Mouse (Mus musculus): ENCODE results near the gene Magt1.

Magt1 gene

DNA sequence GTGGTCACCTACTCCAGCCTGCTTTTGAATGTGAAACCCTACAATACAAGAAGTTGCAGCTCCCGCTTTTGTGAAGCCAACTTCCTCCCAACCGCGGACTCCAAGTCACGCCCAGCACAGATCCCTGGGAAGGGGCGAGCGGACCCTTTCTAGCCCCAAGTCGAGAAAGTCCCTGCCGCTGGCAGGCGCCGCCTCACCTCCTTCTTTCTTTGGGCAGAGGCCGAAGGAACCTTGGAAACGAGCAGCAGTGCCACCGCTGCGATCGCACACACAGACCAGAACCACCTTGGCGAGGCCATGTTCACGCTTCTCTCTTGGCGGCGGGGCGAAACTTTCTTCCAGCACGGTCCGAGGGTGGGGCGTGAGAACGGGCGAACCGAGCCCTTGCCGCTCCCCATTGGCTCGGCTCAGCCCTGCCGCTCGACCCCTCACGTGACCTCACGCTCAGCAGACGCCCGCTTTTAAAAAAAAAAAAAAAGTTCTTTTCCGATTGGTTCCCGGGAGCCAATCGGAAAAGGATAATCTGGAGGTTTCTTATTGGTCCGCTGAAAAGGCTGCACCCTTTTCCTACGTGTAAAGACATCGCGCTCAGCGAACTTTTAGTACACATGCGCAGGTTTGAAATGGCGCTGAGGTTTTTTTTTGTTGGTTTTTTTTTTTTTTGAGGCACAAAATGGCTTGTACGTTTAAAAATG lies at the start of gene Magt1:
TSS of gene Magt1 (minus strand) at position 442 of the 695 bp plus-strand sequence.
- in situ Hi-C loops (cut with MboI, MseI), result loop anchor here (5.0 kb wide), 1 partner anchor 84 kb away; the partner anchor contains the start of gene Atrx

DNA sequence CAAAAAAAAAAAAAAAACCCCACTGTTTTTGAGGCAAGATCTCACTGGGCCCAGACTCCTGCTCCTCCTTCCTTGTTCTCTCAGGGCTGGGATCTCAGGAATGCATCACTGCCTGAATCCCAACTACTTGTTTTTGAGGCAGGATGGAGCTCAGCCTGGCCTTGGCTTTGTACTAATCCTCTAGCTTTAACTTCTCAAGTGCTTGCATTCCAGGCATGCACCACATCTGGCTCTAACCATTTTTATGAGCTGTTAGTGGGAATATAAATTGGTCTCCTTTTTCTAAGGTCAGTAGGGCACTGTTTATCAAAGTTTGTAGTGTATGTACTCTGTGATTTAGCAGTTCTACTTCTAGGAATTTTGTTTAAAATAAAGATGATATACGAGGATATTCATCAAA lies 36.5 kb upstream of the Magt1 start:
- in situ Hi-C loops (cut with MboI, MseI), result loop anchor here (25.0 kb wide), 1 partner anchor 1361 kb away; no protein-coding TSS in a partner anchor

DNA sequence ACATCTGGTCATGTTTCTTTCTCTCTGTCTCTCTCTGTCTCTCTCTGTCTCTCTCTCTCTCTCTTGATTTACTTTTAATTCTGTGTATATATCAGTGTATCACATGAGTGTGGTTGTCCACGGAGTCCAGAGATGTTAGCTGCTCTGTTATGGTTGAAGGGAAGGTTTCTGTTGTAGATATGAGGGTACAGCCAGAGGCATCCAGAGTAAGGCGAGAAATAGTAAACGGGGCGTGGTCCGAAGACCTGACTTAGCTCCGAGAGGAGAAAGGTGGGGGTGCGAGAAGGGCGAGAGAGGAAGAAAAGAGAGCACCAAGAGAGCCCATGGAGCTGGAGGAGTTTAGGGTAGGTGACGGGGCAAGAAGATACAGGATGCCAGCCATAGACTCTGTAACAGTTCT lies 34.2 kb upstream of the Magt1 start:
- in situ Hi-C loops (cut with MboI, MseI), result loop anchor here (25.0 kb wide), 1 partner anchor 1359 kb away; no protein-coding TSS in a partner anchor

DNA sequence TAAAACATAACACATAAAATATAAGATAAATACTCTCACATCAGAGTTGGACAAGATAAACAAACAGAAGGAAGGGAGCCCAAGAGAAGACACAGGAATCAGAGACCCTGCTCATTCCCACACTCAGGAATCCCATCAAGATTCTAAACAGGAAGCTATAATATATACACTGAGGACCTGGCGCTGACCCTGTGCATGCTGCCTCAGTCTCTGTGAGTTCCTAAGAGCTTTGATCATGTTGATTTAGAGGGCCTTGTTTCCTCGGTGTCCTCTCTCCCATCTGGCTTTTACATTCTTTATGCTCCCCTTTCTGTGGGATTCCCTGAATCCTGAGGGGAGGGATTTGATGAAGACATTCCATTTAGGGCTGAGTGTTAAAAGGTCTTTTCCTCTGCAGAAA lies 33.7 kb upstream of the Magt1 start:
- in situ Hi-C loops (cut with MboI, MseI), result loop anchor here (25.0 kb wide), 1 partner anchor 1358 kb away; no protein-coding TSS in a partner anchor

DNA sequence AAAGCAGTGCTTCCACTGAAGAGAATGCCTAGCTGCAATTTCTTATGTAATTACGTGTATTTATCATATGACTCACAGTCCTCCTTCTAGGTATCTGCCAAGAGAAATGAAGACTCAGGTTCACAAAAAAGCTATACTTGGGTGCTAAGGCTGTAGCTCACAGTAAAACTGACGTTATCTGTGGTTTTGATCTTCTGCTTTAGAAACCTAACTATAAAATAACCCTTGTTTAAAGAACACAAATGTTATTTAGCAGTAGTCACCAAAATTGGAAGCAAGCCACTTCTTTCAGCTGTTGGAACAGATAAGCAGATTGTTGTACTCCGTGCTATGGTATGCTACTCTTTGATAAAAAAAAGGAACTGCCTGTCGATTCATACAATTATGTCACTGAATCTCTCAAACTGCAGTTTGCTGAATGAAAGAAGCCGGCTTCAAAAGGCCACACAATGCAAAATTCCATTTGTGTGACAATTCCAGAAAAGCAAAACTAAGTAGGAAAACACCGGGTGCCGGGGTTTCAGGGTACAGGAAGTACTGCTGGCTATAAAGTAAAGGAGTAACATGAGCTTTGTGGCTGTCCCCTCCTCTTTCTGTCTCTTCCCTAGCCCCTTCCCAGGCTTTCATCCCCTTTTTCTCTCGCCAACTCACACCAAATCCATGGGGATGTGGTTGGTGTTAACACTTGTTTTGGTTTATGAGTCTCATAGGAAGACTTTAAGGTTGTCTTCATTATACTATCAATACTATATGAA lies 32.3 kb upstream of the Magt1 start:
- in situ Hi-C loops (cut with MboI, MseI), result loop anchor here (25.0 kb wide), 1 partner anchor 1357 kb away; no protein-coding TSS in a partner anchor

DNA sequence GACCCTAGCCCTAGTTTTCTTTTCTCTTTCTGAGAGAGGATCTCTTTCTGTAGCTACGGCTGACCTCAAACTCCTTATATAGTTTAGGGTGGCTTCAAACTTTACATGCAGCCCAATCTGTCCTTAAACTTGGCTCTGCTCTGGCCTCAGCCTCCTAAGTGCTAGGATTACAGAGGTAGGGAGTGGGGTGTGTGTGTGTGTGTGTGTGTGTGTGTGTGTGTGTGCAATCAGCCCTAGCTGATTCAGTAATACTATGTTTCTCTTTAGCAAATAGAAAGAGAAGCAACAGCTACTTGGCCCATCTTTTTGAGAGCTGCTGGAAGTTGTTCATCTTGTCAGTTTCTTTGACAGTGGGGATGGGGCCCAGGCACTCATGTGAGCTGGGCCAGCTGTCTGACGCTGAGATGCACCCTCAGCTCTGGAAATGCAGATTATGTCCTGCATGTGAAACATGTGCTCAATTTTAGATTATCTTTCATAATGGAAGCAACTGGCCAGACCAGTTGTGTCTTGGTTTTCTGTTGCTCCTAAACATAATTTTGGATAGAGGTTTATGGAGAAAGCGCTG lies 25.6 kb upstream of the Magt1 start:
- in situ Hi-C loops (cut with MboI, MseI), result loop anchor here (25.0 kb wide), 1 partner anchor 1350 kb away; no protein-coding TSS in a partner anchor

DNA sequence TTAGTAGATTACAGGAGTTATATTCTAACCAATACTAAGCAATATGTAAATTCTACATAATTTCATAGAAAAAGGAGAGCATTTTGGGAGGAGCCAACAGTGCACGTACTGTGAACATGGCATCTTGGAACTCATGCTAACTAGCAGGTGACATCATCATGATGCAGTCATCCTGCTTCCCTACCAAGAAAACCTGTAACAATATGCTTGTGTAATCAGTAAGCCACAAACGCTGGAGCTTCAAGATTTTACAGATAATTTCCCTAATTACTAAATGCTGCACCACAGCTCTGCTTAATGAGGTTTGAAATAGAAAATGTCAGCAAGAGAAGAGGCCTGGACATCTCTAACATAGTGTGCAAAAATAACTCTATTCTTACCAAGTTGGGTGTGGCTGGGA lies 24.0 kb upstream of the Magt1 start:
- in situ Hi-C loops (cut with MboI, MseI), result loop anchor here (25.0 kb wide), 1 partner anchor 1348 kb away; no protein-coding TSS in a partner anchor

DNA sequence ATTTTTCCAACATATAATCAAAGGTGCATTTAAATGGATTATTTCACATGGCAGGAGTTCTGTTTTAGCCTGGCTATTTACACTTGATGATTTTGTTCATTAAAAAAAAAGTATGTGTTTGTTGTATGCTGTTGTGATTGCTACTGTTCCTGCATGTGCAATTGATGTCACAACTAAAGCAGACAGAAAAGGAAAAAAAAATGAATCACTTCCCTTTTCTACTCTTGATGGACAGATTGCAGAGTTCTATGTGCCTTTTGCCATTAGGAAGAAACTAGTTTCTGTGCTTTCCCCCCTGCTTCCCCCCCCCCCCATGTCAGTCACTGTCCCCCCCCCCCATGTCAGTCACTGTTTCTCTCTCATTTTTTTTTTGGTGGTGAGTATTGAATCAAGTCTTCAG lies 19.4 kb upstream of the Magt1 start:
- in situ Hi-C loops (cut with MboI, MseI), result loop anchor here (25.0 kb wide), 1 partner anchor 1344 kb away; no protein-coding TSS in a partner anchor

DNA sequence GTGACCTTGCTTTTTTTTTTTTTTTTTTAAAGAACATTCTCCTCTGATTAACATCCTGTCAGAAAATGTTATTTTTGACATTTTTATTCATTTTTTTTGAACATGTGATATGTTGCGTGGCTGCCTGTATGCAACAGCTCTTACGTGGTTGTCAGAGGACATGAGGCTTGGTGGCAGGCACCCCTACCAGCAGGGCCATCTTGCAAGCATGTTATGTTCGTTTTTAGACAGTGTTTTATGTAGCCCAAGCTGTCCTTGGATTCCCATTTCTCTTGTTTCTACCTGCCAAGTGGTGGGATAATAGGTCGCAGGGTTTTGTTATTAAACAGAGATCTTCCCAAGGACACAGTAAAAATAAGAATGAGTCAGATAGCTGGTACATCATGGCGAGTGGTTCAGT lies 18.5 kb upstream of the Magt1 start:
- in situ Hi-C loops (cut with MboI, MseI), result loop anchor here (25.0 kb wide), 1 partner anchor 1343 kb away; no protein-coding TSS in a partner anchor

DNA sequence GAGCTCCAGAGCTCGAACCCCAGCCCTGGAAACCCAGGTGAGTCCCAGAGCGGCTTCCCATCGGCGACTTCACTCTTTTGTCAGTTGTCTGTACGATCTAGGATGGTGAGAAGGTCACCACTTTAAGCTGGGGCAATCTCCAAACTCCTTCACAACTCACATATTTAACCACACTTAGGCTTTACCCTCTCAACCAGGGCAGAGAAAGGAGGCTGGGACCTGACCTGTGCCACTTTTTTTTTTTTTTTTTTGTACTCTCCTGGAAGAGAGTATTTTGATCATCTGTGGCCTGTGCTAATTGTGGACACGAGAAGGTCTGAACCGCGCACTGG lies 15.6 kb upstream of the Magt1 start:
- in situ Hi-C loops (cut with MboI, MseI), result loop anchor here (5.0 to 25.0 kb wide), 2 partner anchors 140 to 1340 kb away; no protein-coding TSS in a partner anchor

DNA sequence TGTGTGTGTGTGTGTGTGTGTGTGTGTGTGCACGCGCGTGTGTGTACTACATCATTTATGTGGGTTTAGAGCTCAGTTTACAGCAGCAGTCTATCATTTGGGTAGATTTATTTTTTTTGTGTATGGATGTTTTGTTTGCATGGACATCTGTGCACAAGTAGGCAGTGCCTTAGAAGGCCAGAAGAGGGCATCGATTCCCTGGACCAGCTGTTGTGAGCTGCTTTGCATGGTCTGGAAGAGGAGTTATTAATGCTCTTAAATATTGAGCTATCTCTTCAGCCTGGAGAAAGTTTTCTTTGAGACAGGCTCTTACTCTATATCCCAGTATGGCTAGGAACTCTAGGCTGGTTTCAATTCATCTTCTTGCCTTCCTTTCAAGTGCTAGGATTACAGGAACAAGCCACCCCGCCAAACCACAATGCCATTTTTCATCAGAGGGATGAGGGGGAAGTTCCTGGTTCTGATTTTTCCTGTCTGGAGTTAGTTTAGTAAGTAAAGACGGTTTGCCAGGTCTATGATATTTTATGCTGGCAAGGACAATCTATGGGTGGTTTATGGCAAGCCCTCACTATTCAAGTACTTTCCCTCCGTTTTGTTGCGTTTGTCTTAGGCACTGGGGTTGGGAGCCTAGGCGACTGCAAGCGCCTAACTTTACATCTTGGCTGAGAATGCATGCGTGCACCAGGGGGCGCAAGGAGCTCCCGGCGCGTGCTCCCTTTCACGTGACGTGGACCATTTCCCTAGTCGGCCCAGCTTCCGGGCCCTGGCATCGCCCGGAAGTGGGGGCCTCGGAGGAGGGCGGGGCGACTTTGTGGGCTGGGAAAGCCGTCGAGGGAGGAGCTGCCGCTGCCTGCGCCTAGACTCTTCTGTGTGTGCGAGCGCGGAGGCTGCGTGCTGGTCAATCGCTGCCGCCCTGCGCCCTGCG lies 15.0 kb upstream of the Magt1 start, which contains the start of gene Atp7a:
TSS of gene Atp7a (plus strand) at position 859 of the 925 bp plus-strand sequence.
- in situ Hi-C loops (cut with MboI, MseI), result loop anchor here (5.0 to 25.0 kb wide), 2 partner anchors 141 to 1339 kb away; no protein-coding TSS in a partner anchor

DNA sequence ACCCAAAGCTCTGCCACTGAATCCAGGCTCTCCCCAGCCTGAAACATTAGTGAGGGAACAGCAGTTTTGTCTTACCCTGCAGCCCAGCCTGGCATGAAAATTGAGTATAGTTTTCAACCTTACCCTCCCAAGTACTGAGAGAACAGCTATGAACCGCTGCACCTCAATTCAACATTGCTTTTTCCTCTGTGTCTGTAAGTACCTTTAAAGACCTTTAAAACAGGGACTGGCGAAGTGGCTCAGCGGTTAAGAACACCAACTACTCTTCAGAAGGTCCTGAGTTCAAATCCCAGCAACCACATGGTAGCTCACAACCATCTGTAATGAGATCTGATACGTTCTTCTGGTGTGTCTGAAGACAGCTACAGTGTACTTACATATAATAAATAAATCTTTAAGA lies 5.8 kb upstream of the Magt1 start:
- in situ Hi-C loops (cut with MboI, MseI), result no loop called here

DNA sequence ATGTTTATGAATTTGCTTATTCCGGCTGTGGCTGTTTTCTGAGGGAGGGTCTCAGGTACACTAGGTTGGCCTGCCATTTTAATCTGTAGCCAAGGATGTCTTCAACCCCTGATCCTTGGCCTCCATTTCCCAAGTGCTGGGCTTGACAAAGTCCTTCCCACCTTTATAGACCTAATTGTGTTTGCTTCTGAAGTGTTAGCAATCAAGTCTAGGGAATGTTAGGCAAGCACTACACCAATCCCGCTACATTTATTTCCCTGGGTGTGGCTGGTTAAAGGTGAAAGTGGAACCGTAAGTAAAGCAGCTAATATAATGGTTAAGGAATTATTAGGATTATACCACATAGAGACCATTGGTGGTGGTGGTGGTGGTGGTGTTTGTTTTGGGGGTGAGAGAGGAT lies 5.4 kb upstream of the Magt1 start:
- in situ Hi-C loops (cut with MboI, MseI), result no loop called here

DNA sequence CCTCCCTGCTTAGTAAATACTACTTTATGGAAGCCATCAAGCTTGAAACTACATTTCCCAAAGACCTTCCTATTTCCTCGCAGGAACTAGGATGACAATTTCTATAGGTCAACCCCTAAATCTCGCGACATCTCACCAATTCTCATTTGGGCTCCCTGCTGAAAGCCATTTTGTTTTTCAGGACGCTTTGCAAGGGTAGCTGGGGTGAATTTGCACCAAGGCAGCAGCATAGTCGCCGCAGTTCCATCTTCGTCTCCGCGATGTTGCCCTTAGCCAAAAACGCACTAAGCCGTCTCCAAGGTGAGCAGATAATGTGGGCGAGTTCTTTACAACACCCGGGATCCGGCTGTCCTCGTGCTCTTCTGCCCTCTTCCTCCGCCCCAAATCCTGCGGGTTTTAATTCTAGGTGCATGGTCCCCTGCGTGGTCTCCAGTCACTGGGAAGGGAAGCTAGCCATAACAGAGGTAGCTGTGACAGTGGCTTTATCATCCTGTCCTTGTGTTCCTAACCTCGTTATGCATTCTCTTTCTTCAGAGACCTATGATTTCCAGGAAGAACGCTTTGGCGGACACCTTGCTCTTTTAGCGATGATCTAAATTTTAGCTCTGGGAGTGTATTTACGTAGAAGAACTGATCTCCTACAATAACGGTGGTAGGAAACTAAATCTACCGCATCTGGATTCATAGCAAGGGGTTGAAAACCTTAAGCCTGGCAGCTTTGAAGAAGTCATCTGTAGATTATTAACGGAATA lies 4.0 kb upstream of the Magt1 start, which contains the start of gene Cox7b:
TSS of gene Cox7b (plus strand) at position 130 of the 752 bp plus-strand sequence.
- in situ Hi-C loops (cut with MboI, MseI), result no loop called here

DNA sequence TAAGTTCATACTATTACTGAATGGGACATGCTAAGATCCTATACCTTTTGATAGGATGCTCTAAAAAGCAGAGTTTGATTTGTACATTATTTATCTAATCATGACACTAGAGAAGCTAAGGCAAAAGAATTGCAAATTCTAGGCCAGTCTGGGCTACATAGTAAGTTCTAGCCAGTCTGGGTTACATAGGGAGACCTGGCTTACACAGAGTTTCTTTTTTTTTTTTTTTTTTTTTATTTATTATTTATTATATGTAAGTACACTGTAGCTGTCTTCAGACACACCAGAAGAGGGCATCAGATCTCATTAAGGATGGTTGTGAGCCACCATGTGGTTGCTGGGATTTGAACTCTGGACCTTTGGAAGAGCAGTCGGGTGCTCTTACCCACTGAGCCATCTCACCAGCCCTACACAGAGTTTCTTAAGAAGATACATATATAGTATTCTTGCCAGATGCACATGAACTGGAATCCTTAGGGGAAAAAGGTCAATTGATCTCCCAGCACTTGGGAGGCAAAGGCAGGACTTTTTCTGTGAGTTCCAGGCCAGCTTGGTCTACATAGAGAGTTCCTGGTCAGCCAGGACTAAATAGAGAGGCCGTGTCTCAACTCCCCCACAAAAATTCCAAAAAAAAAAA lies 3.2 kb upstream of the Magt1 start:
- in situ Hi-C loops (cut with MboI, MseI), result loop anchor here (5.0 kb wide), 1 partner anchor 88 kb away; the partner anchor contains the start of gene Atrx

DNA sequence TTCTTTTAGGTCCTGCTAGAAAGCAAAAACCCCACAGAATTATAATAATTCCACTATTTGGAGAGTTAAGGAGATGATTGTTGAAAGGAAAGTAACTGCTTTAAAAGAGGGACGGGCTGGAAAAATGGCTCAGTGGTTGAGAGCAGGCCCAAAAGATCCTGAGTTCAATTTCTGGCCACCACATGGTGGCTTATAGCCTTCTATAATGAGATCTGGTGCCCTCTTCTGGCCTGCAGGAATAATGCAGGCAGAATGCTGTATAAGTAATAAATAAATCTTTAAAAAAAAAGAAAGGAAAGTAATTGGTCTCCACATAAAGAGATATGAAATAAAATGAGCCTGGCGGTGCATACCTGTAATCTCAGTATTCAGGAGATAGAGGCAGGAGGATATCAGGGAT lies 1.5 kb upstream of the Magt1 start:
- in situ Hi-C loops (cut with MboI, MseI), result loop anchor here (5.0 kb wide), 1 partner anchor 86 kb away; the partner anchor contains the start of gene Atrx

DNA sequence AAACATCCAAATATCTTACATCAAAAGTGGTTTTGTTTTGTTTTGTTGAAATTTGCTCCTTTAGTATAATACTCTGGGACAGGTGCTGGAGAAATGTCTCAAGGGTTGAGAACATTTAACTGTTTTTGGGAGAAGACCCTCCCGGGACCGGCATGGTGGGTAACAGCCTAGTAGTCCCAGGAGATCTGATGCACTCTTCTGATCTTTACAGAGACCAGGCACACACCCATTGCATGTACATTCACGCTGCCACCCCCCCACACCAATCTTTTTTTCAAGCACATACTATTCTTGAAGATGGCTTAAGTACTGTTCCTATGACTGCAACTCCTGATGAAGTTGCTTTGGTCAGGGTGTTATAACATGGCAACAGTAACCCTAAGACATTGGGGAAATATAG lies 853 bp upstream of the Magt1 start:
- in situ Hi-C loops (cut with MboI, MseI), result loop anchor here (5.0 kb wide), 1 partner anchor 85 kb away; the partner anchor contains the start of gene Atrx

DNA sequence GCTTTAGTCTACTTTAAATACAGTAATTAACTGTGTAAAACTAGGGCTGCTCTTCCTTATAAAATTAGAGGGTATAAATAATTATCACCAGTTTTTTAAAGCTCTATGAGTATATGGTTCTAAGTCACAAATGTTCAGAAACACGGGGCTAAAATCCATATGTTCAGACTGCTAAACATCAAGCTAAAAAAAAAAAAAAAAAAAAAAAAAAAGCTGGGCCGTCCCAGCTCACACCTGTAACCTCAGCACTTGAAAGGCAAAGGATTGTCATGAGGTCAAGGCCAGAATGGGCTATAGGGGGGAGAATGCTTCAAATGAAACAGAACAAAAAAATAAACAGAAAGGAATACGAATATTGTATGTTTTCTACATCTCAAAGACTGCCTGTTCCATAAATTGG lies 944 bp downstream of the Magt1 start:
- in situ Hi-C loops (cut with MboI, MseI), result loop anchor here (5.0 kb wide), 1 partner anchor 83 kb away; the partner anchor contains the start of gene Atrx

DNA sequence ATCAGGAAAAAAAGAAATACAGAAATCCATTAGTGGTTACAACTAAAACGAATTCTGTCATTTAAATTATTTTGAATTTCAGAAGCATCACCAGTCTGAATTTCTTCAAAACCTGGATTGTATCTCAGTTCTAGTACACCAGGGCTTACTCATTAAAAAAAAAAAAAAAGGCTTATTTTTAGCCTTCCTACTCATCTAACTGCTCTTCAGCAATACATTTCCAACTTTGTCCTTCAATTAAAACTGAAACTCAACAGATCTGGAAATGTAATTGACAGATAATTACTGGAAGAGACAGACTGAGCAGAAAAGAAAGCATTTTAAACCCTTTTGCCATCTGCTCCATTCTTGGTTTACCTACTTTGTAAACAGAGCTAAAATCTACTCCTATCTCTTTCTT lies 10.1 kb downstream of the Magt1 start:
- in situ Hi-C loops (cut with MboI, MseI), result no loop called here
